Mouse (Mus musculus) small intestine, adult 2 months (tissue): ENCODE data around the gene Dip2c. TPM values are rescaled to one million over a fixed set of nuclear protein-coding genes. Genes with fewer than 3 reads are reported as not detected.

Experiments
- H3K27ac ChIP-seq: fragments of 200-500 bp; 2 replicates; pipeline ENCODE4 v1.5.1; 2012; ENCODE audit warnings: low read depth, low read length, control low read depth, inconsistent platforms; ENCODE audit not compliant: insufficient read depth
- H3K27me3 ChIP-seq: fragments of 200-500 bp; 2 replicates; pipeline ENCODE4 v1.6.1; 2012; ENCODE audit warnings: mild to moderate bottlenecking, moderate library complexity, low read length, inconsistent platforms; ENCODE audit not compliant: control insufficient read depth, insufficient read depth
- H3K36me3 ChIP-seq: fragments of 200-500 bp; 2 replicates; pipeline ENCODE4 v1.6.1; 2012; ENCODE audit warnings: mild to moderate bottlenecking, low read length, control low read depth, inconsistent platforms; ENCODE audit not compliant: control insufficient read depth, insufficient read depth
- H3K4me1 ChIP-seq: fragments of 200-500 bp; 2 replicates; pipeline ENCODE4 v1.6.1; 2012; ENCODE audit warnings: low read length, inconsistent platforms, mixed read lengths; ENCODE audit not compliant: control insufficient read depth, insufficient read depth, insufficient read length
- H3K4me3 ChIP-seq: fragments of 200-500 bp; 2 replicates; pipeline ENCODE4 v1.5.1; 2012; ENCODE audit warnings: low read depth, mild to moderate bottlenecking, control low read depth, inconsistent platforms, low read length, moderate library complexity
- CTCF ChIP-seq: fragments of 200-500 bp; IDR thresholded peaks from 2 replicates; pipeline ENCODE4 v1.5.1; 2012; ENCODE audit warnings: low read depth, mild to moderate bottlenecking, control low read depth, inconsistent platforms, low read length, moderate library complexity, mixed read lengths; ENCODE audit not compliant: insufficient replicate concordance, insufficient read length; ENCODE audit errors: extremely low read depth
- POLR2A ChIP-seq: fragments of 200-500 bp; IDR thresholded peaks from 2 replicates; pipeline ENCODE4 v1.6.1; 2012; ENCODE audit warnings: low read depth, mild to moderate bottlenecking, control low read depth, inconsistent platforms, low read length, moderate library complexity
- WGBS: fragments of 180-500 bp; shearing (Covaris S2); methylation state at CpG from one replicate; pipeline ENCODE4 v1.1.7; 2018; 5-methylcytosine and 5-hydroxymethylcytosine counted together
- polyA plus RNA-seq: library from polyadenylated mRNA; depleted of rRNA; stranded (reverse); fragments of >200 nt; gene quantifications from 2 replicates; pipeline ENCODE4 v1.2.3, GENCODE M21; 2012

Gene Dip2c
- polyA plus RNA-seq, 1 experiment = 2.5 TPM

DNA sequence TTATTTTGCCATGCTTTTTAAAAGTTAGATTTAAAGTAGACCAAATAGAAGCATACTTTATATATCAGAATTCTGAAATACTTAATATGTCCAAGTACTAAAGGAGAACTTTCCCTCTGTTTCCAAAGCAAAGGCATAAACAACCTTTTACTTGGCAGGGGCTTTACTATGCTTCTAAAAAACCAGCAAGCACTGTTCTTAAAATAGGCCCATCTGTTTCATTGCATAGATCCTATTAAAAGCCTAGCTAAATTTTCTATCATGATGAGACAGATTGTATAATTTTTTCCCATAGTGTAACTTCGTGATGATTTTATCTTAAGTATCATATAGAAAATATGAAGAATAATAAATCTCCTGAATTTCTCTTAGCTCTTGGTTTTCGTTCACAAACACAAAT, 154.4 kb downstream of the Dip2c start:
- no peaks in the 10 kb centered on the region for H3K4me1 ChIP-seq
- H3K4me3 ChIP-seq = no peak overlapping the region
- H3K27me3 ChIP-seq = no peaks in the 10 kb centered on the region
- H3K36me3 ChIP-seq = no peaks in the 10 kb centered on the region
- WGBS = 86% methylated on average over 2 of the region's 2 CpGs
- TF ChIP-seq POLR2A (no peak), CTCF (no peak)
- no peak overlapping the region for H3K27ac ChIP-seq

DNA sequence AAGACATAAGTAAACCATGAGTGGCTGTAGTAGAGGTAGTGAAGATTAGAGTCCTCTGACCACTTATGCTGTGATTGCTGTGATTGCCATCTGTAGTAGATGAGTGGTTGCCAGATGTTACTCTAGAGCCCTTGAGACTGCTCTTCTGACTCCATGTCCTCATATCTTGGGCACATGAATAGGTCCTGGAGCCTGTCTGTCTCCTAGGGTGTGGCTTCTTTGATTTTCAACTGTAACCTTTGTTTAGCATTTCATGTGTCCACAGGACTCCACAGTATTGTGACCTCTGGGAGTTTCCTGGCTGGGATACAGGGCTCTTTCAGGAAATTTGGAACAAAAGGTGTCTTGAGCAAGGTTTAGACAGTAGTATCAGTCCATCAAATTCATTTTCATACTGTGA, 155.1 kb downstream of the Dip2c start:
- Histone ChIP-seq H3K27me3 (no peaks in the 10 kb centered on the region), H3K27ac (no peak overlapping the region), H3K36me3 (no peaks in the 10 kb centered on the region), H3K4me3 (no peak overlapping the region), H3K4me1 (no peaks in the 10 kb centered on the region)
- TF ChIP-seq CTCF (no peak), POLR2A (no peak)

- H3K4me3 ChIP-seq = no peak overlapping the region
- no peaks in the 10 kb centered on the region for H3K36me3 ChIP-seq
- TF ChIP-seq POLR2A = no peak
- H3K27ac ChIP-seq = no peak overlapping the region
- no peaks in the 10 kb centered on the region; the same call in 1 of the 2 replicates for H3K4me1 ChIP-seq
- H3K27me3 ChIP-seq = no peaks in the 10 kb centered on the region
- WGBS = 86% methylated on average over 4 of the region's 4 CpGs
Observed at GRCm38 (mm10) chr13:9443066-9443465, 166.7 kb downstream of the Dip2c start.

- TF ChIP-seq CTCF (no peak), POLR2A (no peak)
- H3K4me1 ChIP-seq = no peaks in the 10 kb centered on the region; the same call in 1 of the 2 replicates
- H3K36me3 ChIP-seq = no peaks in the 10 kb centered on the region
- no peaks in the 10 kb centered on the region for H3K27me3 ChIP-seq
- no peak overlapping the region for H3K4me3 ChIP-seq
- no peak overlapping the region for H3K27ac ChIP-seq
- 25% methylated on average over 6 of the region's 6 CpGs for whole genome bisulfite sequencing
Observed at GRCm38 (mm10) chr13:9445533-9446294, 169.4 kb downstream of the Dip2c start.

DNA sequence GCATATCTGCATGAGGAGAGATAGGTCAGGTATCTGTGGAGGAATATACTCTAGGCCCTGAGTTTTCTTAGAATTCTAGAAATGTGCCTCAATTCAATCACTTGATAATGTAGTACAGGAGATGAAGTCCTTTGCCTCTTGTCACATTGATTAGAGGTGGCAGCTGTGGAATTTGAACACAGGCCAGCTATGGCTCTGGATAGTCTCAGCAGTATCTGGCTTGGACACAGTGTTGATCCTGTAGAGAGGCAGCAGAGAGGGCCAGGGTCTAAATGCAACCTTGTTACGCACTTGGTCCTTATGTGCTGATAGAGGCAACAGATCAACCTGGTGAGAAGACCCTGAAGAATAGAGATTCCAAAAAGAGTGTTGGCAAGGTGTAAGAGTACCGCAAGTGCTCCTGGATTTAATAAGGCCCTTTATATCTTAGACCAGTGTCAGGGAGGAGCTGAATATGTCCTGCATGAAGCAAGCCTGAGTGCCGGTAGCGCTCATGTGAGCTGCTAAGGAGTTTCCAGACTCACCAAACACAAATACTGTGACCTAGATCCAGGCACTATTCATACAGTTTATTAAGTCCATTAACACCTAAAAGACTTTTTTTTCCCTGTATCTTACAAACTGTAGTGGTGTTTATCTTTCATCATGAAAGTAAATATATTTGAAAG, 170.3 kb downstream of the Dip2c start:
- WGBS = 90% methylated on average over 4 of the region's 4 CpGs
- no peak overlapping the region for H3K27ac ChIP-seq

DNA sequence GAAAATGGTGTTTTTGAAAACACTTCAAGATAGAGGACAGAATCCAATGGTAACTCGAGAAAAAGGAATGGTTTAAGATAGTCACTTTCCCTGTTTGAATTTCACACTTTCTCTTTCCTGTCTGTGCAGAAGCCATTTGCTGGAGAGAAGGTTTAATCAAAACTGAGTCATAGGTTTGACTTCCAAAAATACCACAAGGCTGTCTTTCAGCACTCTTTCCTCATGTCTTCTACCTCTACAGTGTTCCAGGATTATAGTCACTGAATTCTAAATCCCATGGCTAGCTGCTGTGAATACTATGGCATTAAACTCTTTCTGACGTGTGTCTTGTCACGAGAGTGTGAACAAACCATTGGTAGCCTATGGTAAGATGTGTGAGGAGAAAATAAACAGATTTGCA, 173.9 kb downstream of the Dip2c start:
- Histone ChIP-seq H3K4me1 (no peaks in the 10 kb centered on the region; the same call in 1 of the 2 replicates), H3K27ac (no peak overlapping the region), H3K36me3 (no peaks in the 10 kb centered on the region), H3K4me3 (no peak overlapping the region), H3K27me3 (no peaks in the 10 kb centered on the region)
- WGBS = 84% methylated on average over 3 of the region's 3 CpGs
- no peak for TF ChIP-seq CTCF
- no peak for TF ChIP-seq POLR2A

More for the DNA sequence above, 170.3 kb downstream of the Dip2c start:
- no peak overlapping the region for H3K4me3 ChIP-seq
- no peaks in the 10 kb centered on the region for H3K36me3 ChIP-seq
- H3K27me3 ChIP-seq = no peaks in the 10 kb centered on the region
- TF ChIP-seq POLR2A = no peak
- no peak for TF ChIP-seq CTCF
- H3K4me1 ChIP-seq = no peaks in the 10 kb centered on the region; the same call in 1 of the 2 replicates

DNA sequence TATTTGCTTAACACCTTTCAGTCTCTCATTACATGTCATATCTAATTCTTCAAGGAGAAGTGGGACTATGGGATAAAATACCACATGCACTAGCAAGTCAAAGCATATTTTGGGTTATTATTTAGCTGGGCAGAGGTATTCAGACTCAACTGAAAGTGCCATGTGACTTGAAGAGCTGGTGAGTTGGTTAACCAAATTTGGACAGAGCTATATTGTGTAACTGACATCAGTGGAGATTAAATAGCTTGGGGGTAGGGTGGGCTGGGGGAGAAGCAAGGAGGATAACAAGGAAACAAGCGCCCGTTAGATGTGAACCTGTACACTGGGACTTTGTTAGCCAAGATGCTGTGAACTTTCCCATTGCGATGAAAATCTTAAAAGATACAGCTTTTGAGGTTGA, 175.6 kb downstream of the Dip2c start:
- H3K27ac ChIP-seq = no peak overlapping the region
- H3K27me3 ChIP-seq = no peaks in the 10 kb centered on the region
- H3K4me1 ChIP-seq = no peaks in the 10 kb centered on the region
- H3K36me3 ChIP-seq = no peaks in the 10 kb centered on the region
- TF ChIP-seq CTCF = no peak
- no peak for TF ChIP-seq POLR2A
- H3K4me3 ChIP-seq = no peak overlapping the region
- WGBS = 95% methylated on average over 3 of the region's 3 CpGs
